Mouse (Mus musculus) limb, embryonic 15.5 days (tissue): ENCODE results near the gene Gm47969. TPM values are rescaled to one million over a fixed set of nuclear protein-coding genes. Genes with fewer than 3 reads are reported as not detected.
"Not testable (repeated sequence)": the region's sequence is repeated elsewhere in the genome, so short reads cannot be mapped to it uniquely, and the experiment has no call there.

Source experiments
- ATAC-seq: fragments of 200-750 bp; cut with Nextera tagmentation; 2 replicates; pipeline ENCODE4 v1.8.0; 2017; ENCODE audit warnings: low read depth, moderate TSS enrichment; ENCODE audit not compliant: insufficient number of reproducible peaks, low FRiP score, low TSS enrichment
- H3K27ac ChIP-seq: fragments of 300-500 bp; sonication (generic); 2 replicates; pipeline ENCODE4 v1.5.1; 2015; ENCODE audit warnings: moderate library complexity, mild to moderate bottlenecking, inconsistent platforms
- H3K27me3 ChIP-seq: fragments of 300-500 bp; sonication (generic); 2 replicates; pipeline ENCODE4 v1.6.1; 2015; ENCODE audit warnings: inconsistent platforms
- H3K36me3 ChIP-seq: fragments of 300-500 bp; sonication (generic); 2 replicates; pipeline ENCODE4 v1.6.1; 2015; ENCODE audit warnings: inconsistent platforms
- H3K4me1 ChIP-seq: fragments of 300-500 bp; sonication (generic); 2 replicates; pipeline ENCODE4 v1.6.1; 2015; ENCODE audit warnings: inconsistent platforms
- H3K4me2 ChIP-seq: fragments of 300-500 bp; sonication (generic); 2 replicates; pipeline ENCODE4 v1.6.1; 2015; ENCODE audit warnings: mild to moderate bottlenecking, inconsistent platforms
- H3K4me3 ChIP-seq: fragments of 300-500 bp; sonication (generic); 2 replicates; pipeline ENCODE4 v1.5.1; 2015; ENCODE audit warnings: mild to moderate bottlenecking, inconsistent platforms
- H3K9ac ChIP-seq: fragments of 300-500 bp; sonication (generic); 2 replicates; pipeline ENCODE4 v1.6.1; 2015; ENCODE audit warnings: inconsistent platforms
- H3K9me3 ChIP-seq: fragments of 300-500 bp; sonication (generic); 2 replicates; pipeline ENCODE4 v1.6.1; 2016; ENCODE audit warnings: inconsistent platforms
- WGBS: fragments of 180-500 bp; shearing (Covaris S2); methylation state at CpG from one replicate; pipeline ENCODE4 v1.1.7; 2015; 5-methylcytosine and 5-hydroxymethylcytosine counted together
- polyA plus RNA-seq: library from polyadenylated mRNA; unstranded; fragments of >200 nt; fragmentation: Nextera tagmentation; extraction: Ambion mirVana; gene quantifications from 2 replicates; pipeline ENCODE4 v1.2.1, GENCODE M21; 2015

The Gm47969 gene
- polyA plus RNA-seq: not detected in 2 replicates

- no peak within 1 kb of the TSS for H3K4me3 ChIP-seq
- H3K4me2 ChIP-seq: no peak within 1 kb of the TSS
- H3K27me3 ChIP-seq: no peaks in the 10 kb centered on the region
- no peak for ATAC-seq
- H3K4me1 ChIP-seq: no peaks in the 10 kb centered on the region
- no peaks in the 10 kb centered on the region for H3K9me3 ChIP-seq
- WGBS: 80% methylated on average over 5 of the region's 5 CpGs
- H3K36me3 ChIP-seq: no peaks in the 10 kb centered on the region
- no peak within 1 kb of the TSS for H3K9ac ChIP-seq
- H3K27ac ChIP-seq: no peak within 1 kb of the TSS
Observed at GRCm38 (mm10) chr1:83044882-83045427, at the start of gene Gm47969. TSS of gene Gm47969 (plus strand) at chr1:83044932.

GRCm38 (mm10) chr1:83000306-83000705 is 44.4 kb upstream of the Gm47969 start, which contains the start of gene Gm47959:
TSS of gene Gm47959 (plus strand) at chr1:83000548.
- not testable (repeated sequence) for H3K9ac ChIP-seq, H3K4me1 ChIP-seq, H3K4me2 ChIP-seq, H3K36me3 ChIP-seq, H3K27me3 ChIP-seq, H3K4me3 ChIP-seq, H3K27ac ChIP-seq, H3K9me3 ChIP-seq, ATAC-seq
- WGBS: 89% methylated on average over 9 of the region's 9 CpGs

GRCm38 (mm10) chr1:83006218-83007179 is 38.2 kb upstream of the Gm47969 start:
- Histone ChIP-seq H3K36me3 (no peaks in the 10 kb centered on the region), H3K27me3 (no peaks in the 10 kb centered on the region), H3K4me3 (no peak overlapping the region), H3K9ac (no peak overlapping the region), H3K4me2 (no peak overlapping the region), H3K27ac (no peak overlapping the region), H3K4me1 (no peaks in the 10 kb centered on the region), H3K9me3 (no peaks in the 10 kb centered on the region)
- ATAC-seq: no peak
- 77% methylated on average over 8 of the region's 8 CpGs for WGBS

GRCm38 (mm10) chr1:83007471-83007870 is 37.3 kb upstream of the Gm47969 start:
- H3K4me2 ChIP-seq: no peak overlapping the region
- H3K36me3 ChIP-seq: no peaks in the 10 kb centered on the region
- H3K4me3 ChIP-seq: no peak overlapping the region
- H3K4me1 ChIP-seq: no peaks in the 10 kb centered on the region
- no peaks in the 10 kb centered on the region for H3K27me3 ChIP-seq
- 61% methylated on average over 6 of the region's 6 CpGs for WGBS
- H3K9me3 ChIP-seq: no peaks in the 10 kb centered on the region
- ATAC-seq: no peak
- H3K9ac ChIP-seq: no peak overlapping the region
- H3K27ac ChIP-seq: no peak overlapping the region

GRCm38 (mm10) chr1:83014477-83014876 is 30.3 kb upstream of the Gm47969 start:
- no peak for ATAC-seq

GRCm38 (mm10) chr1:83015329-83015879 is 29.3 kb upstream of the Gm47969 start:
- no peak for ATAC-seq

More at GRCm38 (mm10) chr1:83014477-83014876, 30.3 kb upstream of the Gm47969 start:
- Histone ChIP-seq H3K9ac (no peak overlapping the region), H3K27me3 (no peaks in the 10 kb centered on the region), H3K4me2 (no peak overlapping the region), H3K27ac (no peak overlapping the region), H3K36me3 (no peaks in the 10 kb centered on the region), H3K4me1 (no peaks in the 10 kb centered on the region), H3K9me3 (no peaks in the 10 kb centered on the region), H3K4me3 (no peak overlapping the region)
- WGBS: 87% methylated on average over 3 of the region's 3 CpGs

GRCm38 (mm10) chr1:83016556-83016955 is 28.2 kb upstream of the Gm47969 start:
- no peak overlapping the region for H3K27ac ChIP-seq
- H3K36me3 ChIP-seq: no peaks in the 10 kb centered on the region
- H3K4me2 ChIP-seq: no peak overlapping the region
- no peak overlapping the region for H3K4me3 ChIP-seq
- 68% methylated on average over 1 of the region's 1 CpGs for WGBS
- H3K27me3 ChIP-seq: no peaks in the 10 kb centered on the region
- no peak for ATAC-seq
- no peaks in the 10 kb centered on the region for H3K4me1 ChIP-seq
- H3K9ac ChIP-seq: no peak overlapping the region
- no peaks in the 10 kb centered on the region for H3K9me3 ChIP-seq

More at GRCm38 (mm10) chr1:83015329-83015879, 29.3 kb upstream of the Gm47969 start:
- no peaks in the 10 kb centered on the region for H3K36me3 ChIP-seq
- no peak overlapping the region for H3K27ac ChIP-seq
- no peak overlapping the region for H3K9ac ChIP-seq
- no peak overlapping the region for H3K4me3 ChIP-seq
- H3K27me3 ChIP-seq: no peaks in the 10 kb centered on the region
- H3K4me1 ChIP-seq: no peaks in the 10 kb centered on the region
- H3K9me3 ChIP-seq: no peaks in the 10 kb centered on the region
- 63% methylated on average over 10 of the region's 10 CpGs for WGBS
- no peak overlapping the region for H3K4me2 ChIP-seq

- H3K4me1 ChIP-seq: no peaks in the 10 kb centered on the region
- no peak for ATAC-seq
- H3K9ac ChIP-seq: no peak overlapping the region
- no peak overlapping the region for H3K4me3 ChIP-seq
- H3K36me3 ChIP-seq: no peaks in the 10 kb centered on the region
- H3K27me3 ChIP-seq: no peaks in the 10 kb centered on the region
- 33% methylated on average over 1 of the region's 1 CpGs for WGBS
- no peak overlapping the region for H3K4me2 ChIP-seq
- H3K9me3 ChIP-seq: no peaks in the 10 kb centered on the region
- H3K27ac ChIP-seq: no peak overlapping the region
Observed at GRCm38 (mm10) chr1:83031950-83032349, 12.8 kb upstream of the Gm47969 start.

GRCm38 (mm10) chr1:83032508-83032907 is 12.2 kb upstream of the Gm47969 start:
- H3K4me1 ChIP-seq: 0 out of 2 replicates have a peak, but pooled peaks cover under 1% of the 10 kb centered on the region
- ATAC-seq: no peak
- H3K4me2 ChIP-seq: no peak overlapping the region
- H3K4me3 ChIP-seq: no peak overlapping the region
- no peaks in the 10 kb centered on the region for H3K27me3 ChIP-seq
- H3K27ac ChIP-seq: no peak overlapping the region
- H3K36me3 ChIP-seq: no peaks in the 10 kb centered on the region
- 90% methylated on average over 6 of the region's 6 CpGs for WGBS
- H3K9me3 ChIP-seq: no peaks in the 10 kb centered on the region
- no peak overlapping the region for H3K9ac ChIP-seq

- Histone ChIP-seq H3K27ac (no peak overlapping the region), H3K9me3 (no peaks in the 10 kb centered on the region), H3K4me2 (no peak overlapping the region), H3K9ac (no peak overlapping the region), H3K36me3 (no peaks in the 10 kb centered on the region), H3K4me1 (peaks cover 11% of the 10 kb centered on the region; the same call in 1 of the 2 replicates), H3K4me3 (no peak overlapping the region), H3K27me3 (no peaks in the 10 kb centered on the region)
- no peak for ATAC-seq
- 46% methylated on average over 5 of the region's 5 CpGs for WGBS
Observed at GRCm38 (mm10) chr1:83034509-83034908, 10.2 kb upstream of the Gm47969 start.

GRCm38 (mm10) chr1:83036892-83037667 is 7.7 kb upstream of the Gm47969 start:
- Histone ChIP-seq H3K9ac (no peak overlapping the region), H3K27ac (no peak overlapping the region; the same call in 1 of the 2 replicates), H3K4me3 (no peak overlapping the region; the same call in 1 of the 2 replicates), H3K4me1 (peaks cover 11% of the 10 kb centered on the region; the same call in 1 of the 2 replicates), H3K27me3 (no peaks in the 10 kb centered on the region), H3K4me2 (no peak overlapping the region), H3K36me3 (no peaks in the 10 kb centered on the region), H3K9me3 (no peaks in the 10 kb centered on the region)
- WGBS: 66% methylated on average over 11 of the region's 11 CpGs
- ATAC-seq: no peak
